Mouse (Mus musculus): ENCODE data around the gene Gm9803. TPM values are rescaled to one million over a fixed set of nuclear protein-coding genes. Genes with fewer than 3 reads are reported as not detected.
"Not testable (repeated sequence)": the region's sequence is repeated elsewhere in the genome, so short reads cannot be mapped to it uniquely, and the experiment has no call there.

Gm9803 gene
- total RNA-seq (2021): 1 to 10 TPM in 1 of 2 experiments, not detected in 1; 4.1 TPM
- long read RNA-seq, transcript Gm9803-201 (1 exons, 563 nt): major isoform, 9 of 10 reads
- long read RNA-seq, partial matches to known transcripts: 0 of 10 reads
- long read RNA-seq, other reads (novel, unspliced or antisense): 1 of 10 reads

GRCm38 (mm10) chr10:43523931-43524330, at the start of gene Gm9803:
Gene Gm9803 (plus strand): TSS chr10:43524084.
- DNase-seq (ENCODE audit: low spot score in 2 of 2): not testable (repeated sequence)

DNA sequence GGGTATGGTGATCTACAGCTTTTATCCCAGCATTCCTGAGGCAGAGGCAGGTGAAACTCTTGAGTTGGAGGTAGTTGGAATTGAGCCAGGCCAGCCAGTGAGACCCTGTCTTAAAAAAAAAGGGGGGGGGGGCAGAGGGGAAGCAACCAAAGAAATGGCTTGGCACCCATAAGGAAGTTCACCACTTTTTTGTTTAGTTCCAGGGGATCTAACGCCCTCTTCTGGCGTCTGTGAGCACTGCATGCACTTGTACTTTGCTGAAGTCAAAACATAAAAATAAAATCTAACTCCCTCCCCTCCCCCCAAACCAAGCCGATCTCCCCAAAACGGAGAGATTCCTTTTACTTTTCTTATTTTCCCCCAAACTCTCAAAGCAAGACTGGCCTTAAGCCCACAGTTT, 48.5 kb upstream of the Gm9803 start:
- DNase-seq (ENCODE audit: low spot score in 2 of 2): peak; percentile 44 to 52

GRCm38 (mm10) chr10:43477459-43477858, 46.4 kb upstream of the Gm9803 start:
- DNase-seq (ENCODE audit: low spot score in 2 of 2): no peak

DNA sequence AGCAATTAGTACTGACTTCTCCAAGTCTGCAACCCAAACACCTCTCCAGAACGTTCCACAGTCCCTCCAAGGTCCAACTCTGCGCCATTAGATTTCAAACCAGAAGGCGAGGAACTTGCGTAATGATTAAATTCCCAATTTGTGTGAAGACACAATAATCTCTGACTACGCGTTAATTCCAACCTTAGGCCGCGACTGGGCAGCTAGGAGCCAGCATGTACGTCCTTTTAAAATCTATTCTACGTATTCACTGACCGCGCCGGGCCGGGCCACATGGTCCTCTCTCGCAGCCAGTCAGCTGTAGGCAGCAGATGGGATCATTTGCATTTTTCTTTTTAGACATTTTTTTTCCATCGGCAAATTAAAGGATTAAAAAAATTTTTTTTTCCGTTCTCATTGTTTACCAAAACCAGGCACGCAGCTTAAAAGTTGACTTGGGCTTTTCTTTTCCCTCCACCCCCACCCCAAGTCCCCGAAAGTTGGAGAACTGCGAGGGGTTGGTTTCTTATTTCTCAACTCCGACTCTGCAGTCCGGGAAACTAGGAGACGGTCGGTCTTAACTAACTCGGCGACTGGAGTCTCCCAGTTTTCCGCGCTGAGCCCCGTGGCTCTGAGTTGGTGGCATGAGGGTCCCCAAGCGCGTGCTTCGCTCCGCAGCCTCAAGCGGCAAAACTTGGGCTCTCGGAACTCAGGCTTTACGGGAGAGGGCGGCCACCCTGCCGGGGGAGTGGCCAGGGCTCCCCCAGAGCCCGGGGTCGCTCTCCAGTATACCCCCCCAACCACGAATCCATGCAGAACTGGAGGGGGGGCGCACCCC, 45.8 kb upstream of the Gm9803 start:
- peak; percentile 43 to 56 for DNase-seq (ENCODE audit: low spot score in 2 of 2)

GRCm38 (mm10) chr10:43478751-43479435, 45.0 kb upstream of the Gm9803 start, which contains the start of gene Bend3:
Gene Bend3 (plus strand): TSS chr10:43478831.
- DNase-seq (ENCODE audit: low spot score in 2 of 2): peak; percentile 69 to 77

DNA sequence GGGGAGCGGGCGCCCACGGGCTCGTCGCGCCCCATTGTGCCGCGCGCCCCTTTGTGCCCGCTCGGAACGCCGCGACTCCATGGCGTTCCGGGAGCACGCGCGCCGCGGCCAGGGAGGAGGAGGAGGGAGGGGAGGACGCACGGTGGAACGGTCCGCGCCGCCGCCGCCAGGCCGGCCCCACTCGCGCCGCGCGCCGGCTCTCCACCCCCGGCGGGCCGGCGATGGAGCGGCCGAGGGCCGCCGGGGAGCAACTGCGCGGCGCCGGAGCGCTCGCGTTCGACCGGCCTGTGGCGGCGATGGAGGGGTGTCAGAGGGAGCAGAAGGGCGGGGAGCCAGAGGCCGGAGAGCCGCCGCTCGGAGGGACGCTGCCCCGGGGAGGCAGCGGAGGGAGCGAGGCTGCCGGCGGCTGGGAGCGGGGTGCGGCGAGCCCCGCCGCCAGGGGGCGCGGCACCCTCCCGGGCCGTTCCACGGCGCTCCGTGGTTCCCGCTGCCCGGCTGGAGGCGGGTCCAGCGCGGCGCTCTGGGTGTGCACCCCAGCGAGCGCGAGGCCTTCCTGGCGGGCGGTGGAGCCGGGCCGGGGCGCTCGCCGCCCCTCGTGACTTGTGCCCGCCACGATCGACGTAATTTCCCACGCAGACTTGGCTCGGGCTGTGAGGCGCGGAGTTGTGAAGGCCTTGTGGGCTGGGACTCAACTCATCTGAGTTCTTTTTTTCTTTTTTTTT, 44.3 kb upstream of the Gm9803 start:
- DNase-seq (ENCODE audit: low spot score in 2 of 2): peak; percentile 76 to 87

DNA sequence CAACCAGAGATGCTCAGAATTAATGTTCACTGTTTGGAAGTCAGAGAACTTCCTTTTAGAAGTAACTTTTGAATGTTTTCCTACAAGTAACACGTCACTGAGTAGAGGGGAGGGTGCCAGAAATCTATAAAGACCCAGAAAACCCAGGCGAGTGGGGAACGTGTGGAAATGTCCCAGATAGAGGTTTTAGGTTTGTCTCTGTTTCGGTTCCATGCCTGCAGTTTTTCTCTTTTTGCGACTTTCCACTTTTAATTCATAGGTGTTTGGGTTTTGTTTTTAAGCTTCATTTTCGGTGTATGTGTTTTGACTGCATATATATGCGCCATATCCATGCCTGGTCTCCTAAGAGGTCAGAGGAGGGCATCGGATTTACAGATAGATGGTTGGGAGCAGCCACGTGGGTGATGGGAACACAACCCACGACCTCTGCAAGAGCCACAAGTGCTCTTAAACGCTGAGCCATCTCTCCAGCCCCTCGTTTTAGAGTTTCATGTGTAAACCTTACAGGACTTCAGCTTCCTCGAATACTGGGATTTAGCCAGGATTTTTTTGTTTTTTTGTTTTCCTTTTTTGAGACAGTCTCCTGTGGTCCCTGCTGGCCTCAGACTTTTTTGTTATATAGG, 43.5 kb upstream of the Gm9803 start:
- DNase-seq (ENCODE audit: low spot score in 2 of 2): no peak

GRCm38 (mm10) chr10:43481179-43481578, 42.7 kb upstream of the Gm9803 start:
- no peak for DNase-seq (ENCODE audit: low spot score in 2 of 2)

DNA sequence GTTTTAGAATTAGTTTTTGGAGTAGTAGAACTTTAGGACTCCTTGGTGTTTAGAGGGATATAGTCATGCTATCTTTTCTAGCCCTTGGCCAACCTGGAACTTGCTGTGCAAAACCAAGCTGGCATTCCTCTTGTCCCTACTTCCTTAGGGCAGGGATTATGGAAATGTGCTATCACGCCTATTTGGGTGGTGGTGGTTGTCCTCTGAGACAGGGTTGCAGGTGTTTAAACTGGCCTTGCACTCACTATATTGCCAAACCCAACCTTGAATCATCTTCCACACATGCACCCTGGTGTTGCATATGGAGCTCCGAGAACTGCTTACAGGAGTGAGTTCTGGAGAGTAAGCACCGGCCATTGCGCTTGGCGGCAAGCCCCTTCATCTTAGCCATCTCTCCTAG, 41.9 kb upstream of the Gm9803 start:
- no peak for DNase-seq (ENCODE audit: low spot score in 2 of 2)

DNA sequence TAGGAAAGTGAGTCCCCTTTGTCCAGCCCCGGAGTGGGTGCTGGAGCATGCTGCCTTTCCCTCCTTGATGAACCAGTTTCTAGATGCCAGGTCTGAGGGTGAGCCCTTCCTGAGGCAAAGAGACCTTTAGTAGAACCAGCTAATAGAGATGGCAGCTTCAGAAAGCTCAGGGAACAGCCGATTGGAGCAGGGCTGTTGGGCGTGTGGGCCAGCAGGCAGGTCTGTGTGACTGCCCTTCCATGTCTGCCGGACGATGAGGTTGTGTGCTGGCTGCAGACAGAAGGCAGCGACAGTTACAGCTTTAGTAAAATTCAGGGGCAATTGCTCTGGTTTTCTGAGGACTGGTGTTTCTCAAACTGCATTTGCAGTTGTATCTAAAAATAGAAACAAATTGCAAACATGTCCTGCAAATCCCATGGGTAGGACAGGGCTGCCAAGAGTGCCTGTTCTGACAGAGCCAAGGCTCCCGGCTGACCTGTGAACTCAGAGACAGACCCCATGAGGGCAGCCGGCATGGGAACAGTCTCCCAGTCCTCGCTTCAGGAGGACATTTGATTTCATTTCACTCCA, 40.4 kb upstream of the Gm9803 start:
- no peak for DNase-seq (ENCODE audit: low spot score in 2 of 2)

GRCm38 (mm10) chr10:43485751-43486268, 38.1 kb upstream of the Gm9803 start:
- no peak for DNase-seq (ENCODE audit: low spot score in 2 of 2)

- no peak for DNase-seq (ENCODE audit: low spot score in 2 of 2)
Observed at GRCm38 (mm10) chr10:43487441-43488010, 36.4 kb upstream of the Gm9803 start.

GRCm38 (mm10) chr10:43488258-43488657, 35.6 kb upstream of the Gm9803 start:
- DNase-seq (ENCODE audit: low spot score in 2 of 2): no peak

- no peak for DNase-seq (ENCODE audit: low spot score in 2 of 2)
Observed at GRCm38 (mm10) chr10:43489139-43489538, 34.7 kb upstream of the Gm9803 start.

GRCm38 (mm10) chr10:43489550-43489949, 34.3 kb upstream of the Gm9803 start:
- DNase-seq (ENCODE audit: low spot score in 2 of 2): no peak

DNA sequence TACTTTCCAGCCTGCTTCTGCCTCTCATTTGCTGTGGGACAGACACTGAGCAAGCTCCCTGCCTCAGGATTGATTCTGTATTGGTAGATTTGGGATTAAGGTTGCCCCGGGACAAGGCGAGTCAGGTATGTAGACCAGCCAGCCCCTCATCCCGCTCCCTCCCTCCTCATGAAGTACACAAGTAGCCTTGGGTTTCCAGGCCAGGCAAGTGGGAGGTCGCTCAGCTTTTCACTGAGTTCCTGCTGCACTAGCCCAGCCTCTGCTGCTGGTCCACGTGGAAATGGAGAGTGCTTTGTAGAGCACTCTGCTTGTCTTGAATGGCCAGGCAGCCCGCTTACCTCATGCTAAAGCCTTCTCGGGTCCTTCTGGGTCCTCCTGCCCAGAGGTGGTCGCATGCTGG, 33.9 kb upstream of the Gm9803 start:
- no peak for DNase-seq (ENCODE audit: low spot score in 2 of 2)

DNA sequence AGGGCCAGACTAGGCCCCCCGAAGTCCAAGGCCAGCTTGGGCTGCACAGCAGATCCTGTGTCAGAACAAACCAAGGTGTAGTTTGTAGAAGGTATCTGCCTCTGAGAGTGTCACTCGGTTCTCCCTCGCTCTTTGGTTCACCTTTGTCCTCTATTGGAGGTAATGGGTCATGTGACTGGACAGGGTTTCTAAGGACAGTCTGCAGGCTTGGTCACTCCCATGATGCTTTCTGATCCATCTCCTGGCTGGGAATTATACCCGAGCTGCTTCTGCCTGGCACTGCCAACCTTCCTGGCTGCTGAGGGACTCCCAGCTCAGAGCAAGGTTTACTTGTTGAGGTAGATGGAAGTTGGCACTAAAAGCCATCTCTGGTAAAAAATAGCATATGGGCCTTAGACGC, 33.0 kb upstream of the Gm9803 start:
- DNase-seq (ENCODE audit: low spot score in 2 of 2): no peak

GRCm38 (mm10) chr10:43502599-43502998, 21.3 kb upstream of the Gm9803 start:
- DNase-seq (ENCODE audit: low spot score in 2 of 2): no peak

GRCm38 (mm10) chr10:43504291-43504690, 19.6 kb upstream of the Gm9803 start:
- no peak for DNase-seq (ENCODE audit: low spot score in 2 of 2)

DNA sequence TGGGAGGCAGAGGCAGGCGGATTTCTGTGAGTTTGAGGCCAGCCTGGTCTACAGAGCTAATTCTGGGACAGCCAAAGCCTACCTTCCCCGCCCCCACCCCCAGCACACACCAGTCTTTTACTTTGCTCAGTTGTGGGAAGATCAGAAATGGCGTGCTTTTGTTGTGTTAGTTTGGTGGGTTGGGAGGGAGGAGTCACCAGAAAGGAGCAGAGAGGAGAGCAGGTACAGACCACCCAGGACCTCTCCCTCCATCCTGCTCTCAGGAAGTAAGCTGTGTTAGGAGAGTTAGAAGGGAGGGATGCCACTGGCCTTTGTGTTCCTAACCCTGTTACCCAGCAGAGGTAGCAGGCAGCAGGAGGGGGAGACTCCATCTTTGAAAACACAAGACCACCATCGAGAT, 16.8 kb upstream of the Gm9803 start:
- no peak for DNase-seq (ENCODE audit: low spot score in 2 of 2)
